Mouse (Mus musculus) lung, postnatal 36 days (tissue): ENCODE measurements around the gene Esrrg.
A peak's percentile ranks its signal among the peaks of the same experiment; 100 is the strongest.

ENCODE experiments used
- DNase-seq: peaks from one replicate; pipeline ENCODE4 v3.0.0; 2022; ENCODE audit warnings: mixed read lengths

The Esrrg gene

DNA sequence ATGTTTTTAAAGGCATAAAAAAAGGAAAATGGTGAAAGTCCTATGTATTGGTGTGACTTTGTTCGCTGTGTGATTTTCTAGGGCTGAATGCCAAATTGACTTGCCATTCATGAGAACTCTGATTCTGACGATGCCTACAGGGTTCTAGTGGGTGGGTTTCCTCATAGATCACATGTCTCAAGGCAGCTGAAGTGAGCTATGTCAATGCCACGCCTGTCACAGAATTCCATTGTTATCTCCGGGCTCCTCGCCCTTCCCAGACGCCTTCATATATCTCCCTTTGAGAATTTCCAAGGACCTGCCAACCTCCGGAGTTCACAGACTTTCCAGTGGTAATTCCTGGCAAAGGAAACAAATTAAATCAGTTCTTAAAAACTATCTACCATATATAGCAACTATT is 493.2 kb downstream of the Esrrg start:
- no peak for DNase-seq

GRCm38 (mm10) chr1:188103179-188103578 is 494.6 kb downstream of the Esrrg start:
- no peak for DNase-seq

GRCm38 (mm10) chr1:188105516-188105915 is 496.9 kb downstream of the Esrrg start:
- no peak for DNase-seq

DNA sequence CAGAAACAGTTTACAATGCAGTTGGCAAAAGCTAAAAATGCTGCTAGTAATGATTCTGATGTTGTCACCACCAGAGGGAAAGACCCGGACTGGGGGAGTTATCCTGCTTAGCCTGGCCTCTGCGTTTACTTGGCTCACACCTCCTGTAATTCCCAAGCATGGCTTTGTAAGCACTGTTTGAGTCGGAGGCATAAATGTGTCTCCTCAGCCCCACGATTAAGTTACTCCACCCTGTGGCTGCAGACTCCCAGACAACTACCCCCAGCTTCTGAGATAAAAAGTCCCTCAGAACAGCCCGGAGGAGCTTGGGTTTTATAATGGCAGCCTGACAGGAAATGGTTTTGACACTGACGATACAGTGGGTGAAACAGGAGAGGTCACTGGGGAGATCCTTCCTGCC is 499.4 kb downstream of the Esrrg start:
- DNase-seq, result peak; percentile 2

GRCm38 (mm10) chr1:188111552-188111951 is 503.0 kb downstream of the Esrrg start:
- no peak for DNase-seq

GRCm38 (mm10) chr1:188113240-188113639 is 504.6 kb downstream of the Esrrg start:
- no peak for DNase-seq

GRCm38 (mm10) chr1:188118125-188118524 is 509.5 kb downstream of the Esrrg start:
- DNase-seq, result peak; percentile 80

GRCm38 (mm10) chr1:188119806-188120205 is 511.2 kb downstream of the Esrrg start:
- no peak for DNase-seq

- no peak for DNase-seq
Measured at GRCm38 (mm10) chr1:188125521-188126021, 517.0 kb downstream of the Esrrg start.

- DNase-seq, result peak; percentile 22
Measured at GRCm38 (mm10) chr1:188136126-188136525, 527.5 kb downstream of the Esrrg start.

- no peak for DNase-seq
Measured at GRCm38 (mm10) chr1:188139473-188139872, 530.9 kb downstream of the Esrrg start.

- no peak for DNase-seq
Measured at GRCm38 (mm10) chr1:188140221-188140620, 531.6 kb downstream of the Esrrg start.

- DNase-seq, result no peak
Measured at GRCm38 (mm10) chr1:188147381-188148156, 539.0 kb downstream of the Esrrg start.

DNA sequence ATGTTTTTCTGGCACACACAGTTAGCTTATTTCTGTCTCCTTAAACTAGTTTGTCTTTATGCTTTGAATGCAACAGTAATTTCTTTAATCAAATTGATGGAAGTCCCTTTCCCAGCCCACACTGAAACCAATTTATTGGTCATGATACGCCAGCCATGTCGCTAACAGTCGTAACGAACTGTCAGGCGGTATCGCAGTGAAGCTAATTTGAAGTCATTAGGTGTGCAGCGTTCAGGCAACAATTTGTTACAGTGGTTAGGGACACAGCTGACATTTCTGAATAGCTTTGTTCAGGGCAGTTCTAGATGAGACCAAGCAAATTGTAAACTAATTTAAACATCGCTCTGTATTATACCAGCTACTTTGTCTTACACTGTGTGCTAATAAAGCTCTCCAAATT is 542.5 kb downstream of the Esrrg start:
- no peak for DNase-seq

DNA sequence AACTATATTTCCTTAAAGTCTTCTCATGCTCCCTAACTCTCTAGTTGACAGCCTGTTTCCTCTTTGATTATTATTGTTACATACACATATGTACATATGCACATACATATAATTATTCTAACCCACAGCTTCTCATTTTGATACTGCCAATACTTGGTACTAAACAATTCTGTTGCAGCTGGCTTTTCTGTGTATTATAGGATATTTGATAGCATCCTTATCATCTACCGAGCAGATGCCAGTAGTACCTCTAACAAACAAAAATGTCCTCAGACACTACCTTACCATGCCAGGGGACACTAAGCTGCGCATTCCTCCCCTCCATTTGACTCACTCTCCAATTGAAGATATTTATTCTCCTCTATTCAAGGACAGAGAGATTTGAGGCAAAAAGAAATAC is 543.4 kb downstream of the Esrrg start:
- DNase-seq, result no peak

GRCm38 (mm10) chr1:188153665-188154064 is 545.1 kb downstream of the Esrrg start:
- no peak for DNase-seq

DNA sequence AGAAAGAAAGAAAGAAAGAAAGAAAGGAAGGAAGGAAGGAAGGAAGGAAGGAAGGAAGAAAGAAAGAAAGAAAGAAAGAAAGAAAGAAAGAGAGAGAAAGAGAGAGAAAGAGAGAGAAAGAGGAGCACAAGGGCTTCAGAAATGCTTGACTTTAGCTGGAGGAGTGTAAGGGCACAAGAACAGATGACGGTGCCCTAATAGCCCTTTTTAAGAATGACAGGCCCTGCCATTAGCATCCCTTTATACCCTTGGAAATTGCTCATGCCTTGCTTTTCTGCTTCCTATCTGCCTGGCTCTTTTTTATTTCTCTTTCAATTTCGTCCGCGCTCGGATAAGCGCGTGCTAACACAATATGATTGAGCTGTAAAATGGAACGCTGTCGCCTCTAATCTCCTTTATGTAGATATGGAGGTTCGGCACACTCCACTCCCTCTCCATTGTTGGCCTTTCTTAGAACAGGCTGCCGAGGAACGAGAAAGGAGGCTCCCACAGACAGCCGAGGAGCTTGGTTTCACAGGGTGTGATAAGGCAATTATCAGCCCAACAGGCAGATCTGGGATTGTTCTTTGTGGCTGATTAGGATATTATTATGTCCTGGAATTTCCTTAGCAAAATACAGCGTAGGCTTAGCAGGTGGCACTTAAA is 546.0 kb downstream of the Esrrg start:
- no peak for DNase-seq

DNA sequence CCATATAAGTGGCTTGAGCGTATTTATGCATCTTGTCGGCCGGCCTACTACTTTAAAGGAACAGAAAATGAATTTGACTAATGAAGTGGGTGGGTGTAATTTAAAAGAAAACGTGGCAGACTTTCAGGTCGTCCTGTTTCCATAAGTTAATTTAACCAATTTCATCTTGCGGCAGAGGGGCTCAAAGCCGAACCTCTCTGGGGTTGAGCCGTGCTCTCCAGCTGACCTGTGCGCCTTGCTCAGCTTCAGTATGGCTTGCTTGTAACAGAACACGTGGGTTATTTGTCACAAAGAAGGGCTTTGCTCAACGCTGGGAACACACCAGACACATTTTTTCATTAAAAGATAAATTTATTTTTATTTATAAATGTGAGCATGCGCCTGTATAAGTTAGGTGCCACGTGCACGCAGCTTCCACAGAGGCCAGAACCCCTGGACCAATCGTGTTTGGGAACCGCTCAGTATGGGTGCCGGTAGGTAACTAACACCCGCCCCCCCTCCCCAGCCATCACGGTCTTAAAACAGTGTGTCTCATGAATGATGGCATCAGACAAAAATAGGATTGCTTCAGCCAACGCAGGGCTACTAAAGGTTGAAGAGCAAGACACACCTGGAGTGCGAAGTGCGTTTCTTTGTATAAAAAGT is 546.7 kb downstream of the Esrrg start:
- DNase-seq, result no peak

- no peak for DNase-seq
Measured at GRCm38 (mm10) chr1:188156520-188156919, 547.9 kb downstream of the Esrrg start.

DNA sequence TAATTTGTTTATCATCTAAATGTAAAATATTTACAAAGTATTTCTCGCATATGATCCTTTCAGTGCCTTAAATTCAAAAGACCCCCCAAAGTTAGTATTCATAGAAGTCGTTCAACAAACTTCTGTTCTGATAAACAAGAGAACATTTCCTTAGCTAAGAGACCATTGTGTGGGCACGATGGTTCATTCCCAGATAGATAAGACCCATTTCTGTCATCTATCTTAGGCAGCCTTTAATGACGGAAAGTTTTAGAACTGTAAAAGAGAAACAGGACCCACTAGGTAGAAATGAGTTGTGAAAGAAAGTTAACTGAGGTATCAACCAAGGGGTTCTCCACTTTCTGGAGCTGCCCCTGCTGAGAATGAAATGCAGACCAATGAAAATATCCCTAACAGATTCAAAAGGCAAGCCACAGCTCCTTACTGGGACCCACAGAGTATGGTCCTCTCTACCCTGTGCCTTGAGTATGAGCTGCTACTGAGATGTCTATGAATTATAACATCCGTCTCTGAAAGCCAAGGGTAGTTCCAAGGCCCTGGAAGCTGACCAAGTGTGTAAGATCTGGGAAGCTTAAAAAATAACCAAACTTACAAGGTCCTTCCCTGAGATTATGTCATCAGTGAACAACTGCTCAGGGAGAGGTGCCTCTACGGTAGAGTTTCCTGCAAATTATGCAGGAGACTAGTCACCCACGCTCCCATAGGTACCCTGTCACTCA is 548.8 kb downstream of the Esrrg start:
- DNase-seq, result no peak

- DNase-seq, result no peak
Measured at GRCm38 (mm10) chr1:188158675-188159074, 550.1 kb downstream of the Esrrg start.

- no peak for DNase-seq
Measured at GRCm38 (mm10) chr1:188159108-188159507, 550.5 kb downstream of the Esrrg start.

DNA sequence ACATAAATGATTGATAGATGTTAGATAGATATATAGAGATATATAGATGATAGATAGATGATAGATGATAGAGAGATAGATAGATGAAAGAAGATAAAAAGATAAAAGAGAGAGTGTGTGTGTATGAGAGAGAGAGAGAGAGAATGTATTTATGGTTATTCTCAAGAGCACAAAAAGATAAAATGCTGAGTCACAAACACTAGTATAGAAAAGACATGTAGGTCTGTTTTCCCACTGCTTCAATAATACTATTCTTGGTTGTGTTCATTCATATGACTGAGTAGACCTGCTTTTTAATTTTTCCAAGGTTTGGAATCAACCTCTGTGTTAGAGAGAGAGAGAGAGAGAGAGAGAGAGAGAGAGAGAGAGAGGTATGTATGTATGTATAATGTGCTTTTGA is 554.5 kb downstream of the Esrrg start:
- DNase-seq, result no peak
